Mouse (Mus musculus) layer of hippocampus, adult 11-12 months (tissue): Measurements from ENCODE around the gene Rps6kb1.

Experiments
- DNase-seq: peaks from one replicate; pipeline ENCODE4 v3.0.0; 2022; ENCODE audit warnings: low spot score

The Rps6kb1 gene

DNA sequence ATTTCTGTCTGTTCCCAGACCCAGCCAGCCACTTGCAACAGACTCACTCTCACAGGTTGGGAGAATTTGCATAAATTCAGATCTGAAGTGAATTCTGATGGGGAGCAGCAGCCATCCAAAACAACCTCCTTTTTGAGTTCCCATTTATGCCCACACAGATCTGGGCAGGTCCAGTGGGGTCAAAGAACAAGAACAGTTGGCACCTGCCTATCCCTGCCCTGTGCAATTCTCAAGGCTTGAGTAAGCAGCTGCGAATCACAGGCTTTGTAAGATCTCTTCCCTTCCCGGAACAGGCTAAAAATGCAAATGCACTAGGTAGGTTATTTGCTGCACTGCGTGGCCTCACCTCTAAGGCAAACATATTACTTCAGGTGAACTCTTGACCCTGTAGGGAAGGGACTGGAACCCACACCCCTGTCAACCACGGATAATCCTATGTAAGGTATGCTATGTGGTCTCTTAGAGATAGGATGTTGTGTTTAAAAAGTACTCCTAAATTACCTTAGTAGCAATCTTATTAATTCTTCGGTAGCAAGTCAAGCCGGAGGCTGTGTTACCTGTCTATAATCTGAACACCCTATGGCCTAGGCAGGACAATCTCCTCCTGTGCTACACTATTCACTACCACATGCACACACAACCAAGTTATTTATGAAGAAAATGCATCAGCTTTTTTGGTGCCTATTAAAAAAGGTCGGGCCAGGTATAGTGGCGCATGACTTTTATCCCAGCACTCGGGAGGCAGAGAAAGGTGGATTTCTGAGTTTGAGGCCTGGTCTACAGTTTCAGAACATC lies 35.9 kb upstream of the Rps6kb1 start:
- DNase-seq: no peak

- DNase-seq: no peak
These were observed 35.2 kb upstream of the Rps6kb1 start for GRCm38 (mm10) chr11:86579731-86580318.

GRCm38 (mm10) chr11:86578809-86579730 lies 34.5 kb upstream of the Rps6kb1 start:
- peak; percentile 39 for DNase-seq

DNA sequence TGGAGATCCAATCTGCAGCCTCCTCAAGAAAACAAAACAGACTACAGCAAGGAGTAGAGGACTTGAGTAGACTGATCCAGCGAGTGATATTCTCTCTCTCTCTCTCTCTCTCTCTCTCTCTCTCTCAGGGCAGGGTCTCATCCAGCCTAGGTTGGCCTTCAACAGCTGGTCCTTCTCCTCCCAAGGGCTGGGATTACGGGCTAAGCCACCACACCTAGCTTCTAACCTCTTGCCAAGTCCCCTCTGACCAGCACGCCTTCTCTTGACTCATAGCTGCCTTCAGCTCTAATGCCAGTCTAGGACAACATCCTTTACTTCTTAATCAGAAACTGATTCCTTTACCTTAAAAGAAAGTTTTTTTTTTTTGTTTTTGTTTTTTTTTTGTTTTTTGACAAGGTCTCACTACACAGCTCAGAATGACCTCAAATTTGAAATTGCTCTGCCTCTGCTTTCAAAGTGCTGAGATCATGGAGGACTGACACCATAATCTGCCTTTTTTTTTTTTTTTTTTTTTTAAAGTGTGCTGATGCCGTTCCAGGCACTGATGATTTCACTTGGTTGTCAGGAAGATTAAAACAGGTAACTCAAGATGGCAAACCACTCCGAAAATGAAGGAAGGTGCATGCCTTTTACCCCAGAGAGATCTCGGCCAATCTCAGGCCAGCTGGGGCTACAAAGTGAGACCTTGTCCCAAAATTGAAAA lies 33.7 kb upstream of the Rps6kb1 start:
- DNase-seq: no peak

GRCm38 (mm10) chr11:86577231-86577630 lies 32.6 kb upstream of the Rps6kb1 start:
- no peak for DNase-seq

GRCm38 (mm10) chr11:86575632-86576378 lies 31.2 kb upstream of the Rps6kb1 start:
- DNase-seq: no peak

- no peak for DNase-seq
These were observed 29.8 kb upstream of the Rps6kb1 start for GRCm38 (mm10) chr11:86574408-86574807.

DNA sequence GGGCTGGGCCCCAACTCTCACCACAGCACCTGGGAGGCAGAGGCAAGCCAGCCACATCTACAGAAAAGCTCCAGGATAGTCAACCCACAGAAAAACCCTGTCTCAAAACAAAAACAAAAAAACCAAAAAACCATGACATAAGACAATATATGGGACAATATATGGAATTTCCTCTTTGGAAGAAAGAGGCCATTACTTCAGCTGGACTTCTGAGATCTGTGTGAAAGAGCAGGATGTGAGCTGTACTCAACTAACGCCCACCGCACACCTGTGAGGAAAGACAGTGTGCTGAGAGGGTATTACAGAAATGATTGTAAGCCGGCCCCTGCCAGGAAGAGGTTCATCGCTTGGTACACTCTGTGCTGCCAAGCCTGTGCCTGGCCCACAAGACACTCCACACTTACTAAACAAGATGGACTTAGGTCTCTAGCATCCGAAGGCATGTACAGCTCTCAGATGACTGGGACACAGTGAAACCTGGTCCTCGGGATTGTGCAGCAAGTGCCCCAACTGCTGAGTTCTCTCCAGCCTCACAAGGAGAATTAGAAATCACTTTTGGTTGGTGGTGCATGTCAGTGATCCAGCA lies 29.1 kb upstream of the Rps6kb1 start:
- DNase-seq: no peak

GRCm38 (mm10) chr11:86572623-86573022 lies 28.0 kb upstream of the Rps6kb1 start:
- DNase-seq: no peak

- DNase-seq: no peak
These were observed 27.3 kb upstream of the Rps6kb1 start for GRCm38 (mm10) chr11:86571871-86572270.

DNA sequence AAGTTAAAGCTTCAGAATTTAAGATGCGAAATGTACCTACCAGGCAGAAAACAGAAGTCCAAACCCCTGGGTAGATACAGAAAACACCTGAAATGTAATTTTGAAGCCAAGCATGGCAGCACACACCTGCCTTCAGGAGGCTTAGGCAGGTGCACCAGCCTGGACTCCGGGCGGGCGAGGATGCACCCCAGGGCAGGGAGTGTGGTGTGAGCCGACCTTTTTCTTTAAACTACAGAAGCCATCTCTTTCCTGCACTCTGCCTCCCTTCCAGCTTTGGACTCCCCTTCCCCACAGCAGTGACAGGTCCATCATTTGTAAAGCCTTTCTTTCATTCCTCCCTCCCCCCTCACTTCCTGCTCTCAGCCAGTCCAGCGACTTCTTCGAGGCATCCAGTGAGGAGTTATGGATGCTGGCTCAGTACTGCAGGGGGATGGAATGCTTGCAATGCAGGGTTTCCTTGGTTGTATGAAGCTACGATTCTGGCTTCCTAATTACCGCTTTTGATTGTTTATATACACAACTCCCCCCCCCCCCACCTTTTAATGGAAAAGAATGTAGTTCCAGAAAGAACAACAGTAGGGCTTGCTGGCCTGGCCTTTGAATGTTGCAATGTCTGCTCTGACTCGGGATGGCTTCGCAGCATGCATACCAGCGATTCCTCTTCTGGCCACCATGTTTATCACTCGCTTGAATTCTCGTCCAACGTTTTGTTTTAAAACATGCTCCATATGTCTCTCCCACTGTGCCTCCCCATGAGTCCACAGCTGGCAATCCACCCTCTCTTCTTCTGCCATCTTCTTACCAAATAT lies 26.6 kb upstream of the Rps6kb1 start:
- DNase-seq: no peak

GRCm38 (mm10) chr11:86570261-86570746 lies 25.7 kb upstream of the Rps6kb1 start:
- no peak for DNase-seq

DNA sequence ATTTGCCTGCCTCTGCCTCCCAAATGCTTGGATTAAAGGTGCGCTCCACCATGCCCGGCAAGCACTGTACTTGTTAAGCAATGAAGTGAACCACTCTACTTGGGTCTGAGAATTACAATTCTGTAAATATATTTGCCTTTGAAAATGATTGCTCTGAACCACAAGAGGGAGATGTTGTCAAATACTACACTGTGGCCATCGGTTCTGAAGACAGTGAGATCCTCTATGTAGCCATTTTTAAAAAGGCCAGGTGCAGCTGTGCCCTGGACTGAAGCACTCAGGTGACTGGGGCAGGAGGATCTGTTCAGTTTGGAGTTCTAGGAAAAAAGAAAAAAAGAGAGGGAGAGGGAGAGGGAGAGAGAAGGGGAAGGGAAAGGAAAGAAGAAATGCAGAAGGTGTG lies 23.8 kb upstream of the Rps6kb1 start:
- DNase-seq: no peak

DNA sequence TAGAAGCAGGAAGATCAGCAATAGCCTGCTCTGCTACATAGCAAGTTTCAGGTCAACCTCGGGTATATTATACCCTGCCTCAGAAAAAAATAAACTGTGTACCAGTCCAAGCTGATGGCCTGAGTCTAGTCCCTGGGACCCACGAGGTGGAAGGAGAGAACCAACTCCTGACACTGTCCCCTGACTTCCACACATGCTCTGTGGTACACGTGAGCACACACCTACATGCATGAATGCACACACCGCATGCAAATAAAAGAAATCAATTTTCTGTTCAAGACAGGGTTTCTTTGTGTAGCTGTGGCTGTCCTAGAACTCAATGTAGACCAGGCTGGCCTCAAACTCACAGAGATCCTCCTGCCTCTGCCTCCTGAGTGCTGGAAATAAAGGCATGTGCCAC lies 13.7 kb upstream of the Rps6kb1 start:
- no peak for DNase-seq

- DNase-seq: no peak
These were observed 8.9 kb upstream of the Rps6kb1 start for GRCm38 (mm10) chr11:86553525-86553924.

- no peak for DNase-seq
These were observed 2.8 kb upstream of the Rps6kb1 start for GRCm38 (mm10) chr11:86547412-86547811.

GRCm38 (mm10) chr11:86545556-86545955 lies 951 bp upstream of the Rps6kb1 start:
- no peak for DNase-seq

- peak; percentile 31 for DNase-seq
These were observed 506 bp downstream of the Rps6kb1 start for GRCm38 (mm10) chr11:86543960-86544638.

DNA sequence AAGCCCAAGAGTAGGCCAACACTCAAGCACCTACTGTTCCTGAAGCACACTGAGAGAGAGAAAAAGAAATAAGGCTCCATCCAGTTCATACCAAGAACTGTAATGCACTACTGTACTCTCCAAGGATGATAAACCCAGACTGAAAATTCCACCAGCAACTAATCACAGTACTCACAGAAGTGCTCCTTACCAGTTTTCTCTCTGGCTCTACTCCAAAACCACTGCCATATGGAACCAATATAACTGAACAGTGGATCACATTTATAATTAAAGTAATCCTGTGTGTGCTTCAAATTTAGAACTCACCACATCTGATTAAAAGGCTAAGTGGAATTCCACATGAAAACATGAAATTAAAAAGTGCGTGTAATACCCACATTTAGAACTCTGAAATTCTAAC lies 1.8 kb downstream of the Rps6kb1 start:
- DNase-seq: no peak
